Mouse (Mus musculus) limb, embryonic 12.5 days (tissue): Measurements from ENCODE around the gene Lyzl6. TPM values are rescaled to one million over a fixed set of nuclear protein-coding genes. Genes with fewer than 3 reads are reported as not detected.

Experiments used
- ATAC-seq: fragments of 200-750 bp; cut with Nextera tagmentation; 2 replicates; pipeline ENCODE4 v1.8.0; 2017; ENCODE audit warnings: low read depth, moderate TSS enrichment; ENCODE audit not compliant: insufficient number of reproducible peaks, insufficient read depth, low FRiP score, low TSS enrichment
- H3K27ac ChIP-seq: fragments of 300-500 bp; sonication (generic); 2 replicates; pipeline ENCODE4 v1.5.1; 2016; ENCODE audit warnings: mild to moderate bottlenecking, moderate library complexity
- H3K27me3 ChIP-seq: fragments of 300-500 bp; sonication (generic); 2 replicates; pipeline ENCODE4 v1.6.1; 2016; ENCODE audit warnings: mild to moderate bottlenecking, moderate library complexity
- H3K36me3 ChIP-seq: fragments of 300-500 bp; sonication (generic); 2 replicates; pipeline ENCODE4 v1.6.1; 2016; ENCODE audit warnings: mild to moderate bottlenecking, moderate library complexity
- H3K4me1 ChIP-seq: fragments of 300-500 bp; sonication (generic); replicated peaks from 2 replicates; pipeline ENCODE4 v1.6.1; 2016
- H3K4me2 ChIP-seq: fragments of 300-500 bp; sonication (generic); 2 replicates; pipeline ENCODE4 v1.6.1; 2016; ENCODE audit warnings: mild to moderate bottlenecking, moderate library complexity
- H3K4me3 ChIP-seq: fragments of 300-500 bp; sonication (generic); replicated peaks from 2 replicates; pipeline ENCODE4 v1.5.1; 2016; ENCODE audit warnings: mild to moderate bottlenecking
- H3K9ac ChIP-seq: fragments of 300-500 bp; sonication (generic); replicated peaks from 2 replicates; pipeline ENCODE4 v1.6.1; 2016; ENCODE audit warnings: mild to moderate bottlenecking, moderate library complexity
- H3K9me3 ChIP-seq: fragments of 300-500 bp; sonication (generic); 2 replicates; pipeline ENCODE4 v1.6.1; 2016; ENCODE audit warnings: mild to moderate bottlenecking, moderate library complexity
- WGBS: fragments of 180-500 bp; shearing (Covaris S2); methylation state at CpG from one replicate; pipeline ENCODE4 v1.1.7; 2016; 5-methylcytosine and 5-hydroxymethylcytosine counted together
- polyA plus RNA-seq: library from polyadenylated mRNA; unstranded; fragments of >200 nt; fragmentation: Nextera tagmentation; extraction: Ambion mirVana; gene quantifications from 2 replicates; pipeline ENCODE4 v1.2.1, GENCODE M21; 2016

The Lyzl6 gene
- polyA plus RNA-seq, 1 experiment from 2014 or later: not detected

DNA sequence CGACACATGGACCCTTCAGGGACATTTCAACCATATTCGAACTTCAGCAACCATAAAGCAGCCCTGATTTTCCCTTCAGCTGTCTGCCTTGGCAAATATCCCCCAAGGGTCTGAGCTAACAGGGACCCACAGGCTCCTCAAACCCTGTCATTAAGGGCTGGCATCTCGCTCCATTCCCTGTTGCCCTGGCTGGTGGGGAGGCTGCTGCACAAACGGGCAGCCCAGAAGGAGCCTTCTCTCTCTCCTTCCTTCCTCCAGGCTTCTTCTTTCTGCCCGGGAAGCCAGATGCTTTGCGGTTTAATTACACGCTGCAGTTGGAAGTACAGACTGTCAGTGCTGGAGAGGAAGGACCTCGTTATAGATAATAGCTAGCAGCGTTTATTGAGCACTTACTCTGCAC, 4.5 kb upstream of the Lyzl6 start:
- WGBS: 42% methylated on average over 9 of the region's 9 CpGs
- no peak for ATAC-seq

GRCm38 (mm10) chr11:103639407-103639946, 787 bp upstream of the Lyzl6 start:
- Histone ChIP-seq H3K4me2 (peak overlapping the region; percentile 21; the same call in 1 of the 2 replicates), H3K9ac (no peak overlapping the region), H3K27me3 (peaks cover 42% of the 10 kb centered on the region), H3K36me3 (no peaks in the 10 kb centered on the region), H3K4me1 (no peaks in the 10 kb centered on the region), H3K4me3 (no peak overlapping the region), H3K27ac (no peak overlapping the region), H3K9me3 (no peaks in the 10 kb centered on the region)
- ATAC-seq: no peak
- 3% methylated on average over 10 of the region's 10 CpGs for WGBS

More for the DNA sequence above, 4.5 kb upstream of the Lyzl6 start:
- Histone ChIP-seq H3K27ac (no peak overlapping the region), H3K9ac (no peak overlapping the region), H3K9me3 (no peaks in the 10 kb centered on the region), H3K27me3 (peaks cover 43% of the 10 kb centered on the region), H3K4me2 (no peak overlapping the region), H3K4me3 (no peak overlapping the region), H3K4me1 (peaks cover 13% of the 10 kb centered on the region), H3K36me3 (no peaks in the 10 kb centered on the region)

DNA sequence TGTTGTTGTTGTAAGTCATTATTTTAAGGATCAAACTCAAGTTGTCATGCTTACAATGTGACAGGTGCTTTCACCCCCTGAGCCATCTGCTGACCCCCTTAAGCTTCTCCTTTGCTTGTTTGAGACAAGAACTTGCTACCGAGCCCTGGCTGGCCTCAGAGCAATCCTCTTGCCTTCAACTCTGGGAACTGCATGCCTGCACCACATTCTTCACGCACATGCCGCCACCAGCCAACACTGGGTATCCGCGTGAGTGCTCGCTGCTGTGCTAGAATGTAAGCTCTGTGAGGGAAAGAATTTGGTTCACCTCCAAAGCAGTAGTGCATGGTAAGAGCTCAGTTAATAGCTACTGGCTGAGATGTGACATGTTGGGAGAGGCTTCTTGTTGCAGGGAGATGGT, 2.4 kb downstream of the Lyzl6 start:
- 72% methylated on average over 6 of the region's 6 CpGs for WGBS
- no peak for ATAC-seq
- Histone ChIP-seq H3K27me3 (peaks cover 42% of the 10 kb centered on the region), H3K9ac (no peak overlapping the region), H3K4me2 (no peak overlapping the region), H3K9me3 (no peaks in the 10 kb centered on the region), H3K27ac (no peak overlapping the region), H3K4me1 (no peaks in the 10 kb centered on the region), H3K4me3 (no peak overlapping the region), H3K36me3 (no peaks in the 10 kb centered on the region)

DNA sequence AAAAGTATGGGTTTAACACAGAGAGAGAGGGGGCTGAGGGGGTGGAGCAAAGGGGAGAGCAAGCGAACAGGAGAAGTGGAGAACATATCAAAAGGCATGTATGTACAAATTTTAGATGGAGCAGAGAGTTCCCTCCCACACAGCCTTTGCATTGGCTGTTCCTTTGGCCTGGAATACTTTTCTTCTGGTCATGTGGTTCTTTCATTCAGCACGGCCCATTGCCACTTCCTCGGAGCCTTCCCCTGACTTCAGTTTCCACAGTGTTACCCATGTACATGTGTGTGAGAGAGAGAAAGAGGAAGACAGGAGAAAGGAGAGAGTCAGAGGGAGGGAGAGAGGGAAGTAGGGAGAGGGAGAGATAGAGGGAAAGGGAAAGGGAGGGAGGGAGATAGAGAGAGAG, 3.2 kb downstream of the Lyzl6 start:
- ATAC-seq: no peak
- no peaks in the 10 kb centered on the region for H3K4me1 ChIP-seq
- H3K27ac ChIP-seq: no peak overlapping the region
- no peak overlapping the region for H3K4me2 ChIP-seq
- H3K27me3 ChIP-seq: peaks cover 35% of the 10 kb centered on the region
- H3K4me3 ChIP-seq: no peak overlapping the region
- H3K36me3 ChIP-seq: no peaks in the 10 kb centered on the region
- 83% methylated on average over 3 of the region's 3 CpGs for WGBS
- no peaks in the 10 kb centered on the region for H3K9me3 ChIP-seq
- H3K9ac ChIP-seq: no peak overlapping the region

GRCm38 (mm10) chr11:103634806-103635205, 3.9 kb downstream of the Lyzl6 start:
- Histone ChIP-seq H3K27me3 (peaks cover 30% of the 10 kb centered on the region), H3K36me3 (no peaks in the 10 kb centered on the region), H3K4me2 (no peak overlapping the region), H3K4me3 (no peak overlapping the region), H3K9ac (no peak overlapping the region), H3K4me1 (no peaks in the 10 kb centered on the region), H3K27ac (no peak overlapping the region), H3K9me3 (no peaks in the 10 kb centered on the region)
- 82% methylated on average over 7 of the region's 7 CpGs for WGBS
- ATAC-seq: no peak

DNA sequence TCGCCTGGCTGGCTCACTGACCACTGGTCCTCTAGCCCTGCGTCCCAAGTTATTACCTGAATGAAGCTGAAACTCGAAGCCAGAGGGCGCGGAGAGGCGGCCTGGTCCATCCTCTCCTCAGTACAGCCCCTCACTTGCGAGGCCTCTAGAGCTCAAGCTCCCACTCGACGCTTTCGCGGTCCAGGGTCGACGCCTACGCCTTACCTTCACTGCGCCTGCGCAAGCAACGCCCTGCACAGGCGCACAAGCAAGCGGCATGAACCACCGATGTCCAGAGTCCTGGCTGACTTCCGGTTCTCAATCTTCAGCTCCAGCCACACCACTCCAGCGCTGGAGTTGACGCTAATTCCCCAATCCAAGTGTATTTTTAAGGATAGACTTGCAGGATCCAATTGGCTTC, 11.2 kb downstream of the Lyzl6 start:
- WGBS: 80% methylated on average over 23 of the region's 23 CpGs
- Histone ChIP-seq H3K27ac (no peak overlapping the region), H3K9ac (no peak overlapping the region), H3K4me2 (no peak overlapping the region), H3K9me3 (no peaks in the 10 kb centered on the region), H3K4me1 (no peaks in the 10 kb centered on the region), H3K36me3 (no peaks in the 10 kb centered on the region), H3K27me3 (no peaks in the 10 kb centered on the region; the same call in 1 of the 2 replicates), H3K4me3 (no peak overlapping the region)
- no peak for ATAC-seq

- H3K27ac ChIP-seq: no peak within 1 kb of the TSS
- H3K9ac ChIP-seq: no peak within 1 kb of the TSS
- WGBS: 82% methylated on average over 9 of the region's 9 CpGs
- H3K9me3 ChIP-seq: no peaks in the 10 kb centered on the region
- H3K4me1 ChIP-seq: no peaks in the 10 kb centered on the region
- H3K27me3 ChIP-seq: no peaks in the 10 kb centered on the region
- ATAC-seq: no peak
- no peaks in the 10 kb centered on the region for H3K36me3 ChIP-seq
- no peak within 1 kb of the TSS for H3K4me2 ChIP-seq
- no peak within 1 kb of the TSS for H3K4me3 ChIP-seq
These were observed 17.6 kb downstream of the Lyzl6 start, which contains the start of gene Gm884 for GRCm38 (mm10) chr11:103621040-103621439. TSS of gene Gm884 (minus strand) at chr11:103621140.

DNA sequence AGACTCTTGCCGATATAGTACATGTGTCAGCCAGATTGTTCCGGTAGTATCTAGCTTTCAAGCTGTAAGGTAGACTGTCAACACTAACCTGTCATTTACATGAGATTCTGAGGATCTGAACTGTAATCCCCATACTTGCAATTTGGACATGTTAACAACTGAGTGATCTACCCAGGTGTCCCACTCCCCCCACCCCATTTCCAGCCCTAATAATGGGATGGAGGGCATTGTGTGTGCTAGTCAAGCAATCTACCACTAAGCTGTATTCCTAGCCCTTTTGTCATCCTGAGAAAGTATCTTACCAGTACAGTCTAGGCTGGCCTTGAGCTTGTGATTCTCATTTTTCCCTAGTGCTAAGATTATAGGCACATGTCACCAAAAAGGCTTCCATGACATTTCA, 27.9 kb downstream of the Lyzl6 start:
- no peaks in the 10 kb centered on the region for H3K36me3 ChIP-seq
- H3K27ac ChIP-seq: no peak overlapping the region
- H3K4me1 ChIP-seq: no peaks in the 10 kb centered on the region
- no peak overlapping the region for H3K9ac ChIP-seq
- no peaks in the 10 kb centered on the region for H3K27me3 ChIP-seq
- 90% methylated on average over 2 of the region's 2 CpGs for WGBS
- ATAC-seq: no peak
- no peak overlapping the region for H3K4me2 ChIP-seq
- H3K9me3 ChIP-seq: no peaks in the 10 kb centered on the region
- H3K4me3 ChIP-seq: no peak overlapping the region

DNA sequence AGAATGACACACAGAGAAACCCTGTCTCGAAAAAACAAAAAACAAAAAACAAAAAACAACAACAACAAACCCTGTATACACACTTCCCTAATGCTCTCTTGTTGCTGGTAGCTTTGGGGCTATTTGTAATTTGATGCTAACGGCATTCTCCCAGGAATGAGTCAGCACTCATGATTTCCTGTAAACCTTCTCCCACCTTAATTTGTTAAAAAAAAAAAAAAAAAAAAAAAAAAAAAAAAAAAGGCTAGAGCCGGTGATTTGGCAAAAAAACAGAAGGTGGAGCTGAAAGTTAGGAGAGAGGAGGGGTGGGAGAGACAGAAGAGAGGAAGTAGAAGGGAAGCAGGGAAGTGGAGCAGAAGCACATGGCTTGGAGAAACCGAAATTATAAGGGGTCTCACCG, 32.1 kb downstream of the Lyzl6 start:
- Histone ChIP-seq H3K4me1 (no peaks in the 10 kb centered on the region), H3K36me3 (no peaks in the 10 kb centered on the region), H3K27ac (no peak overlapping the region), H3K4me3 (no peak overlapping the region), H3K4me2 (no peak overlapping the region), H3K9me3 (no peaks in the 10 kb centered on the region), H3K27me3 (no peaks in the 10 kb centered on the region), H3K9ac (no peak overlapping the region)
- WGBS: 61% methylated on average over 5 of the region's 5 CpGs
- ATAC-seq: no peak

Other genes with a start within 250 kb of the Lyzl6 start
- 7.8 and 9.1 TPM in 2 replicates for gene Plekhm1, start 226.2 kb downstream of the Lyzl6 start, polyA plus RNA-seq
- gene Lrrc37a, start 134.3 kb downstream of the Lyzl6 start, polyA plus RNA-seq: not detected in 2 replicates
- not detected in 2 replicates for gene Gm884, start 17.8 kb downstream of the Lyzl6 start, polyA plus RNA-seq
- not detected in 2 replicates for gene Rprml, start 10.7 kb upstream of the Lyzl6 start, polyA plus RNA-seq
- gene Gosr2, start 59.0 kb upstream of the Lyzl6 start, polyA plus RNA-seq: 90.1 and 94.1 TPM in 2 replicates
- 1.5 and 1.9 TPM in 2 replicates for gene Wnt9b, start 110.9 kb upstream of the Lyzl6 start, polyA plus RNA-seq
- gene Wnt3, start 135.3 kb upstream of the Lyzl6 start, polyA plus RNA-seq: 8.0 and 9.8 TPM in 2 replicates